Mouse (Mus musculus): ENCODE data around the gene Tcp11l1. TPM values are rescaled to one million over a fixed set of nuclear protein-coding genes. Genes with fewer than 3 reads are reported as not detected.

The Tcp11l1 gene
- polyA plus RNA-seq (2017; shearing (Covaris generic)) = 0.87 TPM

GRCm38 (mm10) chr2:104711585-104712485 lies at the start of gene Tcp11l1:
Tcp11l1 (minus strand) TSS chr2:104712169.

GRCm38 (mm10) chr2:104742741-104743064 lies 30.7 kb upstream of the Tcp11l1 start, which contains the start of gene Depdc7:
Depdc7 (minus strand) TSS chr2:104742878.

GRCm38 (mm10) chr2:104716279-104716678 lies 4.3 kb upstream of the Tcp11l1 start, which contains the start of gene Pin1rt1:
Pin1rt1 (minus strand) TSS chr2:104716379.

Other genes starting within 250 kb of the Tcp11l1 start
- 48.4 TPM for gene Hipk3, start 217.7 kb downstream of the Tcp11l1 start, polyA plus RNA-seq (2017; shearing (Covaris generic))
- gene Cstf3, start 121.6 kb downstream of the Tcp11l1 start, polyA plus RNA-seq (2017; shearing (Covaris generic)) = 71.3 TPM
- not detected for gene Pin1rt1, start 4.2 kb upstream of the Tcp11l1 start, polyA plus RNA-seq (2017; shearing (Covaris generic))
- gene Depdc7, start 30.7 kb upstream of the Tcp11l1 start, polyA plus RNA-seq (2017; shearing (Covaris generic)) = 0.10 TPM
- gene Qser1, start 104.6 kb upstream of the Tcp11l1 start, polyA plus RNA-seq (2017; shearing (Covaris generic)) = 3.2 TPM
- 1.4 TPM for gene Prrg4, start 137.7 kb upstream of the Tcp11l1 start, polyA plus RNA-seq (2017; shearing (Covaris generic))
- gene Ccdc73, start 155.6 kb upstream of the Tcp11l1 start, polyA plus RNA-seq (2017; shearing (Covaris generic)) = 4.1 TPM